Mouse (Mus musculus): ENCODE measurements around the gene Gnb1. TPM values are rescaled to one million over a fixed set of nuclear protein-coding genes. Genes with fewer than 3 reads are reported as not detected.
A peak's percentile ranks its signal among the peaks of the same experiment; 100 is the strongest.
"Not testable (repeated sequence)": the region's sequence is repeated elsewhere in the genome, so short reads cannot be mapped to it uniquely, and the experiment has no call there.

The Gnb1 gene
- polyA plus RNA-seq, 1 experiment from 2014 or later: 445 TPM

DNA sequence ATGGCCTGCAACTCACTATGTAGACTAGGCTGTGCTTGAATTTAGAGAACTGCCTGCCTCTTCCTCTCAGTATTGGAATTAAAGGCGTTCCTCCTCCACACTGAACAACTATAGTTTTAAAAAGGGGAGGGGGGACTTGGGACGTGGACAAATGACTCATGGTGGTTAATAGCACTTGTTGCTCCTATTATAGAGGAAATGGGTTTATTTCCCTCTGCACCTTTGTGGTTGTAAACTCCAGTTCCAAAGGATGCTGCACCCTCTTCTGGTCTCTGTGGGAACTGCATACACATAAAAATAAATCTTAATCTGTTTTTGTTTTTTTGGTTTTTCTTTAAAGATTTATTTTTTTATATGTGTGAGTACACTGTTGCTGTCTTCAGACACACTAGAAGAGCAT, 77.0 kb downstream of the Gnb1 start:
- H3K4me1 ChIP-seq (ENCODE audit: insufficient read depth, low read depth, low read length): peaks cover 13% of the 10 kb centered on the region; the same call in 1 of the 2 replicates
- no peak overlapping the region for H3K4me3 ChIP-seq (ENCODE audit: low read depth, low read length)
- TF ChIP-seq CTCF (IDR thresholded peaks at IDR 0.05): peak; percentile 82
- 0 out of 2 replicates have a peak, but pooled peaks have one; percentile 38 for TF ChIP-seq EP300 (IDR thresholded peaks at IDR 0.05)
- H3K27me3 ChIP-seq (replicated peaks; ENCODE audit: insufficient read depth, low read length): no peaks in the 10 kb centered on the region
- H3K9me3 ChIP-seq (ENCODE audit: low read length): no peaks in the 10 kb centered on the region
- no peak overlapping the region for H3K27ac ChIP-seq (ENCODE audit: low read length)
- DNase-seq (ENCODE audit: low spot score): peak; percentile 70
- no peaks in the 10 kb centered on the region for H3K36me3 ChIP-seq (ENCODE audit: insufficient read depth, low read length)
- no peak overlapping the region for H3K4me2 ChIP-seq (replicated peaks; ENCODE audit: low read depth, low read length)
- ATAC-seq: no peak
- WGBS: 18% methylated on average over 2 of the region's 2 CpGs
- no peak overlapping the region for H3K9ac ChIP-seq (replicated peaks; ENCODE audit: low read depth)

GRCm38 (mm10) chr4:155568632-155569370, 77.6 kb downstream of the Gnb1 start:
- Histone ChIP-seq H3K4me3 (ENCODE audit: low read depth, low read length) (no peak overlapping the region), H3K9ac (replicated peaks; ENCODE audit: low read depth) (no peak overlapping the region), H3K27ac (ENCODE audit: low read length) (no peak overlapping the region), H3K4me2 (replicated peaks; ENCODE audit: low read depth, low read length) (no peak overlapping the region), H3K4me1 (ENCODE audit: insufficient read depth, low read depth, low read length) (peaks cover 13% of the 10 kb centered on the region; the same call in 1 of the 2 replicates), H3K27me3 (replicated peaks; ENCODE audit: insufficient read depth, low read length) (no peaks in the 10 kb centered on the region), H3K36me3 (ENCODE audit: insufficient read depth, low read length) (no peaks in the 10 kb centered on the region), H3K9me3 (ENCODE audit: low read length) (no peaks in the 10 kb centered on the region)
- TF ChIP-seq CTCF (IDR thresholded peaks at IDR 0.05): no peak
- TF ChIP-seq EP300 (IDR thresholded peaks at IDR 0.05): no peak
- DNase-seq (ENCODE audit: low spot score) (no peak), ATAC-seq (no peak)
- WGBS: 90% methylated on average over 7 of the region's 7 CpGs

- no peak overlapping the region for H3K4me2 ChIP-seq (replicated peaks; ENCODE audit: low read depth, low read length)
- ATAC-seq: no peak
- H3K4me1 ChIP-seq (ENCODE audit: insufficient read depth, low read depth, low read length): peaks cover 9% of the 10 kb centered on the region; the same call in 1 of the 2 replicates
- no peaks in the 10 kb centered on the region for H3K27me3 ChIP-seq (replicated peaks; ENCODE audit: insufficient read depth, low read length)
- no peaks in the 10 kb centered on the region for H3K9me3 ChIP-seq (ENCODE audit: low read length)
- DNase-seq (ENCODE audit: low spot score): no peak
- H3K27ac ChIP-seq (ENCODE audit: low read length): no peak overlapping the region
- 90% methylated on average over 6 of the region's 6 CpGs for WGBS
- no peaks in the 10 kb centered on the region for H3K36me3 ChIP-seq (ENCODE audit: insufficient read depth, low read length)
- H3K4me3 ChIP-seq (ENCODE audit: low read depth, low read length): no peak overlapping the region
- no peak overlapping the region for H3K9ac ChIP-seq (replicated peaks; ENCODE audit: low read depth)
- TF ChIP-seq CTCF (IDR thresholded peaks at IDR 0.05): no peak
- TF ChIP-seq EP300 (IDR thresholded peaks at IDR 0.05): no peak
Measured at GRCm38 (mm10) chr4:155569818-155570217, 78.7 kb downstream of the Gnb1 start.

GRCm38 (mm10) chr4:155570315-155570714, 79.2 kb downstream of the Gnb1 start:
- not testable (repeated sequence) for DNase-seq (ENCODE audit: low spot score); H3K36me3 ChIP-seq (ENCODE audit: insufficient read depth, low read length); ATAC-seq; H3K27ac ChIP-seq (ENCODE audit: low read length); H3K9me3 ChIP-seq (ENCODE audit: low read length); H3K27me3 ChIP-seq (replicated peaks; ENCODE audit: insufficient read depth, low read length); H3K4me2 ChIP-seq (replicated peaks; ENCODE audit: low read depth, low read length); H3K4me3 ChIP-seq (ENCODE audit: low read depth, low read length); H3K4me1 ChIP-seq (ENCODE audit: insufficient read depth, low read depth, low read length); H3K9ac ChIP-seq (replicated peaks; ENCODE audit: low read depth)
- WGBS: 92% methylated on average over 11 of the region's 11 CpGs

GRCm38 (mm10) chr4:155571442-155571841, 80.3 kb downstream of the Gnb1 start:
- peak; percentile 60 for ATAC-seq
- Histone ChIP-seq H3K27ac (ENCODE audit: low read length) (no peak overlapping the region), H3K36me3 (ENCODE audit: insufficient read depth, low read length) (no peaks in the 10 kb centered on the region), H3K4me2 (replicated peaks; ENCODE audit: low read depth, low read length) (no peak overlapping the region), H3K4me3 (ENCODE audit: low read depth, low read length) (no peak overlapping the region), H3K9me3 (ENCODE audit: low read length) (no peaks in the 10 kb centered on the region), H3K27me3 (replicated peaks; ENCODE audit: insufficient read depth, low read length) (no peaks in the 10 kb centered on the region), H3K9ac (replicated peaks; ENCODE audit: low read depth) (no peak overlapping the region), H3K4me1 (ENCODE audit: insufficient read depth, low read depth, low read length) (0 out of 2 replicates have a peak, but pooled peaks cover under 1% of the 10 kb centered on the region)
- WGBS: 60% methylated on average over 2 of the region's 2 CpGs
- DNase-seq (ENCODE audit: low spot score): peak; percentile 48
- TF ChIP-seq EP300 (IDR thresholded peaks at IDR 0.05): no peak
- TF ChIP-seq CTCF (IDR thresholded peaks at IDR 0.05): no peak

- 89% methylated on average over 2 of the region's 2 CpGs for WGBS
- Histone ChIP-seq H3K27ac (ENCODE audit: low read length) (no peak overlapping the region), H3K36me3 (ENCODE audit: insufficient read depth, low read length) (peaks cover 10% of the 10 kb centered on the region; the same call in 1 of the 2 replicates), H3K4me1 (ENCODE audit: insufficient read depth, low read depth, low read length) (no peaks in the 10 kb centered on the region), H3K4me2 (replicated peaks; ENCODE audit: low read depth, low read length) (no peak overlapping the region), H3K9me3 (ENCODE audit: low read length) (no peaks in the 10 kb centered on the region), H3K27me3 (replicated peaks; ENCODE audit: insufficient read depth, low read length) (no peaks in the 10 kb centered on the region), H3K4me3 (ENCODE audit: low read depth, low read length) (no peak overlapping the region), H3K9ac (replicated peaks; ENCODE audit: low read depth) (no peak overlapping the region)
- no peak for ATAC-seq
- no peak for DNase-seq (ENCODE audit: low spot score)
- TF ChIP-seq EP300 (IDR thresholded peaks at IDR 0.05): no peak
- no peak for TF ChIP-seq CTCF (IDR thresholded peaks at IDR 0.05)
Measured at GRCm38 (mm10) chr4:155573155-155573554, 82.0 kb downstream of the Gnb1 start.

Data from lung, postnatal 0 days (tissue).